14 mouse cellular contexts compared by ENCODE assay signal in the genomic region with DNA sequence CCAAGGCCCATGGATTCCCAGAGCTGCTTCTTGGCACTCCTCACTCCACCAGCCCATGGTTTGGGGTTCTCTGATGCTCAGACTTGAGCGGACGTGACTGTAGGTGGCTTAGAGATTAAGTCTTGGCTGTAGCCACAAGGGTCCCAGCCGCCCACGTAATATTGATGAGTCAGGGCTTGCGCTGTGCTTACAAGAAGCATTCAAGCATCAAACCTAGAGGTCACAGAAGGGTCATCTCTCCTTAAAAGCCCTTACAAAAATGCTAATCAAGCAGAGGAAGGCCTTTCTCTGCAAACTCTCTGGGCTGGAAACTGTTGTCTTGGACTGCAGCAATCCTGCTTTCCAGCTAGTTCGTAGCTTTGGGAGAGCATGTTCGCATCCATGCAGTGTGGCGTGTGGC.
DNase-seq lines count a peak whose midpoint lies in the region; ATAC-seq lines count a peak whose summit lies in the region.
"Had no signal": no experiment of that assay in that cellular context is flagged by ENCODE, and none has a peak within 500 bp of the region (broad histone marks: within the 10 kb centered on the region; RNA-seq: fewer than 3 reads in every experiment).

No protein-coding gene starts in this region.

- no peak overlapping the region for H3K4me2 ChIP-seq in embryonic facial prominence, embryonic 14.5 days (ENCODE audit: low read depth, low read length)
- no peak overlapping the region for H3K4me2 ChIP-seq in forebrain, embryonic 12.5 days
- H3K4me2 ChIP-seq: liver, embryonic 12.5 days had no signal

- peak; percentile 23 for DNase-seq in embryonic facial prominence, embryonic 14.5 days (ENCODE audit: low spot score)
- no peak for DNase-seq in embryonic facial prominence, embryonic 10.5 days (ENCODE audit: low spot score)
- DNase-seq in Muller cell, postnatal 12 days (ENCODE audit: inconsistent ontology term): peak; percentile 73
- DNase-seq in kidney, adult 18-20 months: peak; percentile 45
- DNase-seq in kidney, postnatal 25 days: peak; percentile 60 to 74
- no peak for DNase-seq in spleen, adult 12 weeks (ENCODE audit: low spot score)
- no peak for DNase-seq in cerebellum, adult 18-20 months
- DNase-seq: cerebellum, adult 8-10 months; heart, adult 18-20 months; thymus, postnatal 14 days had no signal

- no peaks in the 10 kb centered on the region for H3K27me3 ChIP-seq in embryonic facial prominence, embryonic 14.5 days (replicated peaks; ENCODE audit: control insufficient read depth, insufficient read depth, low read length)
- H3K27me3 ChIP-seq in embryonic facial prominence, embryonic 10.5 days (replicated peaks; ENCODE audit: low read depth, poor library complexity, severe bottlenecking): no peaks in the 10 kb centered on the region
- no peaks in the 10 kb centered on the region for H3K27me3 ChIP-seq in forebrain, embryonic 12.5 days
- H3K27me3 ChIP-seq: liver, embryonic 12.5 days had no signal

- no peak for ATAC-seq in embryonic facial prominence, embryonic 14.5 days (ENCODE audit: low read depth)
- no peak for ATAC-seq in forebrain, embryonic 12.5 days (ENCODE audit: low FRiP score)
- ATAC-seq: activated CD4-positive, CD25-positive, alpha-beta regulatory T cell, adult 4 months; liver, embryonic 12.5 days had no signal

- no peak overlapping the region for H3K27ac ChIP-seq in embryonic facial prominence, embryonic 14.5 days (replicated peaks; ENCODE audit: low read depth, low read length)
- H3K27ac ChIP-seq in embryonic facial prominence, embryonic 10.5 days (replicated peaks): no peak overlapping the region
- H3K27ac ChIP-seq in forebrain, embryonic 12.5 days: no peak overlapping the region
- H3K27ac ChIP-seq: liver, embryonic 12.5 days had no signal

- no peak overlapping the region for H3K4me3 ChIP-seq in embryonic facial prominence, embryonic 14.5 days (ENCODE audit: low read depth, low read length)
- H3K4me3 ChIP-seq in embryonic facial prominence, embryonic 10.5 days: no peak overlapping the region
- H3K4me3 ChIP-seq in forebrain, embryonic 12.5 days (replicated peaks): no peak overlapping the region
- H3K4me3 ChIP-seq: liver, embryonic 12.5 days; megakaryocyte, embryonic 14.5 days had no signal

- H3K36me3 ChIP-seq in embryonic facial prominence, embryonic 14.5 days (ENCODE audit: control insufficient read depth, insufficient read depth, low read length): no peaks in the 10 kb centered on the region
- no peaks in the 10 kb centered on the region for H3K36me3 ChIP-seq in embryonic facial prominence, embryonic 10.5 days (replicated peaks)
- no peaks in the 10 kb centered on the region for H3K36me3 ChIP-seq in forebrain, embryonic 12.5 days (replicated peaks)
- H3K36me3 ChIP-seq: liver, embryonic 12.5 days had no signal

- WGBS in embryonic facial prominence, embryonic 14.5 days: 84% methylated on average over 8 of the region's 8 CpGs
- 68% methylated on average over 8 of the region's 8 CpGs for WGBS in embryonic facial prominence, embryonic 10.5 days
- WGBS in forebrain, embryonic 12.5 days: 31% methylated on average over 8 of the region's 8 CpGs

- H3K9me3 ChIP-seq in embryonic facial prominence, embryonic 14.5 days (ENCODE audit: control insufficient read depth, low read length): no peaks in the 10 kb centered on the region
- no peaks in the 10 kb centered on the region for H3K9me3 ChIP-seq in embryonic facial prominence, embryonic 10.5 days
- no peaks in the 10 kb centered on the region for H3K9me3 ChIP-seq in forebrain, embryonic 12.5 days
- H3K9me3 ChIP-seq: liver, embryonic 12.5 days; megakaryocyte, embryonic 14.5 days had no signal

- H3K9ac ChIP-seq in embryonic facial prominence, embryonic 14.5 days (ENCODE audit: low read depth, low read length): no peak overlapping the region
- H3K9ac ChIP-seq in forebrain, embryonic 12.5 days: no peak overlapping the region
- H3K9ac ChIP-seq: liver, embryonic 12.5 days had no signal

- H3K4me1 ChIP-seq in embryonic facial prominence, embryonic 14.5 days (ENCODE audit: control insufficient read depth, insufficient read depth, low read length): 0 out of 2 replicates have a peak, but pooled peaks cover 3% of the 10 kb centered on the region
- peaks cover 7% of the 10 kb centered on the region for H3K4me1 ChIP-seq in embryonic facial prominence, embryonic 10.5 days
- H3K4me1 ChIP-seq in forebrain, embryonic 12.5 days: peaks cover 5% of the 10 kb centered on the region; the same call in 1 of the 2 replicates
- H3K4me1 ChIP-seq: liver, embryonic 12.5 days had no signal

Comparison
In these comparisons a context has a peak if more than half of its experiments do, and no peak if none do; other contexts are left out.
1. DNase-seq: peak in embryonic facial prominence, embryonic 14.5 days (single experiment), Muller cell, postnatal 12 days (single experiment), kidney, adult 18-20 months (single experiment) and kidney, postnatal 25 days (2 of 2); none in embryonic facial prominence, embryonic 10.5 days (single experiment), spleen, adult 12 weeks (single experiment) and cerebellum, adult 18-20 months (0 of 2).